Mouse (Mus musculus) neural tube, embryonic 13.5 days (tissue): ENCODE results near the gene Plekha5. TPM values are rescaled to one million over a fixed set of nuclear protein-coding genes. Genes with fewer than 3 reads are reported as not detected.
"Not testable (repeated sequence)": the region's sequence is repeated elsewhere in the genome, so short reads cannot be mapped to it uniquely, and the experiment has no call there.

Experiments used
- ATAC-seq: fragments of 200-750 bp; cut with Nextera tagmentation; 2 replicates; pipeline ENCODE4 v1.8.0; 2017; ENCODE audit warnings: low read depth, mild to moderate bottlenecking, moderate TSS enrichment, moderate library complexity
- H3K27ac ChIP-seq: fragments of 300-500 bp; sonication (generic); replicated peaks from 2 replicates; pipeline ENCODE4 v1.5.1; 2015; ENCODE audit warnings: moderate library complexity, mild to moderate bottlenecking, inconsistent platforms
- H3K27me3 ChIP-seq: fragments of 300-500 bp; sonication (generic); 2 replicates; pipeline ENCODE4 v1.6.1; 2015; ENCODE audit warnings: mild to moderate bottlenecking, inconsistent platforms
- H3K36me3 ChIP-seq: fragments of 300-500 bp; sonication (generic); 2 replicates; pipeline ENCODE4 v1.6.1; 2015; ENCODE audit warnings: mild to moderate bottlenecking, inconsistent platforms
- H3K4me1 ChIP-seq: fragments of 300-500 bp; sonication (generic); replicated peaks from 2 replicates; pipeline ENCODE4 v1.6.1; 2015; ENCODE audit warnings: inconsistent platforms
- H3K4me2 ChIP-seq: fragments of 300-500 bp; sonication (generic); 2 replicates; pipeline ENCODE4 v1.6.1; 2015; ENCODE audit warnings: inconsistent platforms, mild to moderate bottlenecking, moderate library complexity
- H3K4me3 ChIP-seq: fragments of 300-500 bp; sonication (generic); 2 replicates; pipeline ENCODE4 v1.5.1; 2015; ENCODE audit warnings: mild to moderate bottlenecking, inconsistent platforms
- H3K9ac ChIP-seq: fragments of 300-500 bp; sonication (generic); 2 replicates; pipeline ENCODE4 v1.6.1; 2015; ENCODE audit warnings: moderate library complexity, mild to moderate bottlenecking, inconsistent platforms
- H3K9me3 ChIP-seq: fragments of 300-500 bp; sonication (generic); 2 replicates; pipeline ENCODE4 v1.6.1; 2016; ENCODE audit warnings: inconsistent platforms
- WGBS: fragments of 180-500 bp; shearing (Covaris S2); methylation state at CpG from one replicate; pipeline ENCODE4 v1.1.7; 2015; 5-methylcytosine and 5-hydroxymethylcytosine counted together
- polyA plus RNA-seq: library from polyadenylated mRNA; unstranded; fragments of >200 nt; fragmentation: Nextera tagmentation; extraction: Ambion mirVana; gene quantifications from 2 replicates; pipeline ENCODE4 v1.2.1, GENCODE M21; 2015

Plekha5 gene
- polyA plus RNA-seq, 1 experiment from 2014 or later = 49.5 TPM

DNA sequence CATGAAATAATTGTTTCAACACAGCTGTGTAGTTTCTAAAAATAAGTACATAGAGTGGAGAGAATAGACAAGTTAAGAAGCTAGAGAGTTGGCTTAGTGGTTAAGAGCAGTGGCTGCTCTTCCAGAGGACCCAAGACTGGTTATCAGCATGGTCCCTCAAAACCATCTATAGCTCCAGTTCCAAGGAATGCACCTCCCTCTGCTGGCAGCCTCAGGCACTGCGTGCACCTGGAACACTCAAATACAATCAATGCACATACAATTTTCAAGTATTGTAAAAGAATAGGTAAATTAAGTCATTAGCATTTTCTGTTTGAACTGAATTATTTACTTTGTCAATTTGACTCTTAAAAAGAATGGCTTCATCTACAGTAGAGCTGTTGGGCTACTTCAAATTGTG, 93.3 kb downstream of the Plekha5 start:
- no peak overlapping the region for H3K27ac ChIP-seq
- WGBS = 76% methylated on average over 1 of the region's 1 CpGs
- H3K27me3 ChIP-seq = no peaks in the 10 kb centered on the region

DNA sequence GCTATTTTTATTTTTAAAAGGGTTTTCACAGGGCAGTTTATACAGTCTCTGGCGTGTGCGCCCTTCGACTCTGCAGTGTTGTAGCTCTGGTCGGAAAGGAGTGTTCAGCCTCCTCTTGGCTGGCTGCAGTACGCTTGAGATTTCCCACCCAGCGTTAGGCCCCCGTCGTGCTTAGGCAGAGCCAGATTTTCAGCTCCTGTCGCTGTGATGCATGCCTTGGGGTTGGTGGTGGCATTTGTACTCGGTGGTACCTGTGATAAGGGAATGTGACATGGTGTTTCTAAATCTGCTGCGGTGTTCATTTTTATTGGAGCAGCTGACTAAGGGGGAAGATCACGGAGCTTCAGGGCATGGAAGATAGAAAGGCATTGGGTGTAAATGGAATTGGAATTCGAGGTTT, 95.2 kb downstream of the Plekha5 start:
- Histone ChIP-seq H3K4me2 (no peak overlapping the region), H3K4me1 (peaks cover 47% of the 10 kb centered on the region), H3K27me3 (no peaks in the 10 kb centered on the region), H3K36me3 (no peaks in the 10 kb centered on the region), H3K27ac (peak overlapping the region; percentile 49), H3K9me3 (no peaks in the 10 kb centered on the region), H3K4me3 (no peak overlapping the region), H3K9ac (no peak overlapping the region)
- 68% methylated on average over 13 of the region's 13 CpGs for WGBS
- peak; percentile 7; the same call in 1 of the 2 replicates for ATAC-seq

More for the DNA sequence above, 93.3 kb downstream of the Plekha5 start:
- no peaks in the 10 kb centered on the region for H3K36me3 ChIP-seq
- H3K9ac ChIP-seq = no peak overlapping the region
- no peaks in the 10 kb centered on the region for H3K9me3 ChIP-seq
- ATAC-seq = no peak
- H3K4me2 ChIP-seq = no peak overlapping the region
- H3K4me3 ChIP-seq = no peak overlapping the region
- H3K4me1 ChIP-seq = peaks cover 55% of the 10 kb centered on the region

DNA sequence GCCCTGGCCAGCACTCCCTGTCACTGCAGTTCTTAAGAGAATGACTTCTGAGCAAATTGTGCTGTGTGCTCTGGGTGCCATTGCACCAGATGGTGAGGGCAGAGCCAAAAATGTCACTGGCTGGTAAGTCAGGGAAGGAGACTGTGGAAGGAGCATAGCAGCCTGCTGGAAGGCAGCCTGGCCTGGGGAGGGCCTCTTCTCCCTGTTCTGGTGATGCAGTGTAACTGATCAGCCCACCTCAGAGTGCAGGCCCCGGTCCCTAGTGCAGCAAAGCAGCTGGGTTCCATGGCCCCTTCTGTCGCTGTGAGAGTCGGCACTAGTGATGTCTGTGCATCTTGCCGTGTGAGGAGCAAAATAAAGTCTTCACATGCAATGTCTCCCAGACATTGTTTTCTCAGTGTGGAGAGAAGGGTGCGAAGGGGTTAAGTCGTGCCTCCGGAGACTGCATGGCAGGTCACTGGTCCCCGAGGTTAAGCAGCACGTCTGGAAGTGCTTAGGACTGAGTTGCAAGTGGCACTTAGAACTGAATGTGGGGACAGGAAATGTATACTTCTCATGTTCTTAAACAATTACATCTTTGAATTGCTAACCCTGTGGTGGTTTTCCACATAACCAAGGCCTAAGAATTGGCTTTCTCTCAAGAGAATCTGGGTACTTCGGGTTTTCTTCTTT, 95.8 kb downstream of the Plekha5 start:
- no peak overlapping the region for H3K4me3 ChIP-seq
- no peaks in the 10 kb centered on the region for H3K9me3 ChIP-seq
- ATAC-seq = peak; percentile 25; the same call in 1 of the 2 replicates
- 46% methylated on average over 10 of the region's 10 CpGs for WGBS
- no peaks in the 10 kb centered on the region for H3K36me3 ChIP-seq
- no peaks in the 10 kb centered on the region for H3K27me3 ChIP-seq
- peaks cover 46% of the 10 kb centered on the region for H3K4me1 ChIP-seq
- H3K9ac ChIP-seq = 0 out of 2 replicates have a peak overlapping the region, but pooled peaks have one; percentile 3
- no peak overlapping the region for H3K4me2 ChIP-seq
- peak overlapping the region; percentile 49 for H3K27ac ChIP-seq

DNA sequence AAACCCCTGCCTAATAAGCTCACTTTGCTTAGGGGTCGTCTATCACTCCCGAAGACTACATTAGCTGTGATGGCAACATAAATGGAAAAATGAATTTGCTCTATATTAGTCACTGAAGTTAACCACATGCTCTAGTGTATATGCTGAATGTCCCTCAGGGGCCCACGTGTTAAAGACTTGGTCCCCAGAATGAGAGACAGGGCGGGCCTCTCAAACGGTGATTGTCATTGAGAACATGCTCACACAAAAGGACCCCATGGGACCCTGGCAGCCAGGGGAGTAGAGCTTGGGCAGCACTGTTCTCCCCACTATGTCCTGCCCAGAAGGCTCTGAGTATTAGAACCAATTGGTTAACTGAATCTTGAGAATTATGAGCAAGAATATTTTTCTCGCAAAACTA, 97.1 kb downstream of the Plekha5 start:
- Histone ChIP-seq H3K27me3 (no peaks in the 10 kb centered on the region), H3K9me3 (no peaks in the 10 kb centered on the region), H3K4me2 (no peak overlapping the region), H3K4me3 (no peak overlapping the region), H3K27ac (no peak overlapping the region), H3K9ac (no peak overlapping the region), H3K36me3 (0 out of 2 replicates have a peak, but pooled peaks cover 5% of the 10 kb centered on the region), H3K4me1 (peaks cover 47% of the 10 kb centered on the region)
- 48% methylated on average over 6 of the region's 6 CpGs for WGBS
- ATAC-seq = no peak

DNA sequence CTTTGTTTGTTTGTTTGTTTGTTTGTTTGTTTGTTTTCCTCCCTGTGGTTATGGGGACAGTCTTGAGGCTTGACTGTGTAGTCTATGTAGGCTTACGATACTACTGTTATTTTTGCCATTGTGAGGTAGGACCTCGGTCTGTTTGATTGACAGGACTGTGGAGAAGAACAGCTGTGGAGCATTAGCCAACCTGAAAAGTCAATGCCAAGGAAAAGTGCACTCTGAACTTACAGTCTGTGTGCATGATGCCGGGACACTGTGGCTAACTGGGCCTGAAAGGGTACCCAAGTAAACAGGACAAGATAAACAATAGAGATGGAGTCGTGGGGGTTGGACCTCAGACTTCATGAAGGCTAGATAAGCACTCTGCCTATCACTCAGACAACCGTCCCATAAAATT, 98.0 kb downstream of the Plekha5 start:
- H3K4me1 ChIP-seq = peaks cover 44% of the 10 kb centered on the region
- no peaks in the 10 kb centered on the region for H3K27me3 ChIP-seq
- no peaks in the 10 kb centered on the region for H3K9me3 ChIP-seq
- H3K4me3 ChIP-seq = no peak overlapping the region
- ATAC-seq = no peak
- H3K27ac ChIP-seq = no peak overlapping the region
- peaks cover 11% of the 10 kb centered on the region; the same call in 1 of the 2 replicates for H3K36me3 ChIP-seq
- H3K9ac ChIP-seq = no peak overlapping the region
- 78% methylated on average over 5 of the region's 5 CpGs for WGBS
- H3K4me2 ChIP-seq = no peak overlapping the region

DNA sequence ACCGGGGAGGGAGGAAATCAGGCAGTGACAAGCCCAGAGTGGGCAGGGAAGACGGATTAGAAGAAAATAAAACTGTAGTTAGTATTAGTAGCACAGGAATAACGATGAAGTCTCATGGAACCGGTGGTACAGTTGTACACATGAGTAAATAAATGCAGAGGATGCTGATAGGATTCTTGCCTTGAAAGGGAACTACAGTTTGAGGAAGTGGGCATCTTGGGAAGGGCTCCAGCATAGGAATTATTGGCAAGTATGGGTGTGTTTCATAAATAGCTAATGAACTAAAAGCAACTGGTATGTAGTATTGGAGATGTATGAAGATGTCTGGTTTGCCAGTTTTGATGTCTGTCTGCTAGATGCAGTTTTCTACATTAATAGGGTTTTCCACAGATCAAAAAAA, 99.7 kb downstream of the Plekha5 start:
- H3K9ac ChIP-seq = no peak overlapping the region
- H3K27me3 ChIP-seq = no peaks in the 10 kb centered on the region
- no peak overlapping the region for H3K4me3 ChIP-seq
- no peak overlapping the region for H3K27ac ChIP-seq
- 86% methylated on average over 4 of the region's 4 CpGs for WGBS
- H3K4me1 ChIP-seq = peaks cover 41% of the 10 kb centered on the region
- ATAC-seq = no peak
- H3K36me3 ChIP-seq = peaks cover 23% of the 10 kb centered on the region
- H3K4me2 ChIP-seq = no peak overlapping the region
- H3K9me3 ChIP-seq = no peaks in the 10 kb centered on the region

DNA sequence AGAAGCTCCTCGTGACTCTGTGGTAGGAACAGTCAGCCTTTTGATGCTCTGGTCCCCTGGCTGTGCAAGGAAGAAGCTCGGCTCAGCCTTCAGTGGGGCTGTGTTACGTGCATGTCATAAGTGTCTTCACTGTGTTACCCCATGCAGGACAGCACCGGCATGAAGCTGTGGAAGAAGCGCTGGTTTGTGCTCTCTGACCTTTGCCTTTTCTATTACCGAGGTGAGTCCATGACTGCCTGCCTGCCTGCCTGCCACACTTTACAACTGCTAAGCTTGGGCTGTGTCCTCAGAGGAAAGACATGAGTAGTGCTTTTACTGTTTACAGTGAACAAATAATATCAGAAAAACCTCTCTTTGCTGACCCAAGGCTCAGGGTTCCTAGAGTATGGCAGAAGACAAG, 104.6 kb downstream of the Plekha5 start:
- Histone ChIP-seq H3K36me3 (peaks cover 47% of the 10 kb centered on the region), H3K9me3 (no peaks in the 10 kb centered on the region), H3K4me2 (no peak overlapping the region), H3K9ac (no peak overlapping the region), H3K27ac (no peak overlapping the region), H3K4me1 (0 out of 2 replicates have a peak, but pooled peaks cover 8% of the 10 kb centered on the region), H3K4me3 (no peak overlapping the region), H3K27me3 (no peaks in the 10 kb centered on the region)
- WGBS = 88% methylated on average over 6 of the region's 6 CpGs
- no peak for ATAC-seq

DNA sequence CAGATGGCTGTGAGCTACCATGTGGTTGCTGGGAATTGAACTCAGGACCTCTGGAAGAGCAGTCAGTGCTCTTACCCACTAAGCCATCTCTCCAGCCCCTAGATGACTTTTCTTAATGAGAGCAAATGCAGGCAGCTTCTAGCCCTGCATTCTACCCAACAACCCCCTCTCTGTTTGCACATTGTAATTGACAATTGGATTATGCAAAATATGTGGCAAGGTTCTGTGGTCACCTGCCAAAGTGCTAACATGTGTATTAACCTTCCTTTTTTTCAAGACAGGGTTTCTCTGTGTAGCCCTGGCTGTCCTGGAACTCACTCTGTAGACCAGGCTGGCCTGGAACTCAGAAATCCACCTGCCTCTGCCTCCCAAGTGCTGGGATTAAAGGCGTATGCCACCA, 109.0 kb downstream of the Plekha5 start:
- not testable (repeated sequence) for H3K4me3 ChIP-seq, H3K4me1 ChIP-seq, H3K9ac ChIP-seq, H3K27ac ChIP-seq, ATAC-seq, H3K4me2 ChIP-seq, H3K9me3 ChIP-seq, H3K27me3 ChIP-seq
- H3K36me3 ChIP-seq = peaks cover 66% of the 10 kb centered on the region
- WGBS = 100% methylated on average over 1 of the region's 1 CpGs

DNA sequence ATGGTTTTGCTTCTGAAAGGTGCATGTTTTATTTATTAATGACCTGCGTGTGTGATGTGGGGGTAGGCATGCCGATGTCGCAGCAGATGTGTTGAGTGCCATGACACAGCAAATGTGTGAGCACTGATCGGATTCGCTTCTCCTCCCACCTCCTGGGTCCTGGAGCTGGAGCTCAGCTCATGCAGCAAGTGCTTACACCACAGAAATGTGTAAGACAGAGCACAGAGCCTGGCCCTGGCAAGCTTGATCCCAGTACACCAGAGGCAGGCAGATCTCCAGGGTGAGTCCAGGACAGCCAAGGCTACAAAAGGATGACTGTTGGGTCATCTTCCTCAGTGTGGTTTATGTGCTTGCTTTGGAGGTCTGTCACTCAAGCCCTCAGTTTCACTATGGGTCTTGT, 109.8 kb downstream of the Plekha5 start:
- Histone ChIP-seq H3K27ac (no peak overlapping the region), H3K9ac (no peak overlapping the region), H3K4me3 (no peak overlapping the region), H3K27me3 (no peaks in the 10 kb centered on the region), H3K9me3 (no peaks in the 10 kb centered on the region), H3K4me1 (no peaks in the 10 kb centered on the region), H3K4me2 (no peak overlapping the region), H3K36me3 (peaks cover 67% of the 10 kb centered on the region)
- no peak for ATAC-seq
- 84% methylated on average over 5 of the region's 5 CpGs for WGBS

DNA sequence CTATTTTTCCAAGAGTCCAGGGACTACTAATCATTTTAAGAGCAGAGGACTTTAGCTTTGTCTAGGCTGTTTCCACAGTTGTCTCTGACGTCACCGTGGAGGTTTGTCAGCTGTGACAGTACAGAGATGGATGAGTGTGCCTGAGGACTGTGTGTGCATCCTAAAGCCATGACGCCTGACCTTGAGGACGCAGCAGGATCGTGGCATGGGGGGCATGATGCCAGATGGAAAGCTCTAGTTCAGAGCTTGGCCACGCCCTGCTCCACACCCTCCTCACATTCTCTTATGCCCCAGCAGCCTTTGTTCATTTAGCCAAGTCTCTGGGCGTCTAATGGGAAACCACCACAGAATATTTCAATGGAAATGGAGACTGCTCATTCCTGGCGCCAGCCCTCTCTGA, 111.7 kb downstream of the Plekha5 start:
- 71% methylated on average over 8 of the region's 8 CpGs for WGBS
- Histone ChIP-seq H3K27me3 (no peaks in the 10 kb centered on the region), H3K9ac (no peak overlapping the region), H3K4me3 (no peak overlapping the region), H3K36me3 (peaks cover 68% of the 10 kb centered on the region), H3K9me3 (no peaks in the 10 kb centered on the region), H3K27ac (no peak overlapping the region), H3K4me1 (no peaks in the 10 kb centered on the region), H3K4me2 (no peak overlapping the region)
- no peak for ATAC-seq

DNA sequence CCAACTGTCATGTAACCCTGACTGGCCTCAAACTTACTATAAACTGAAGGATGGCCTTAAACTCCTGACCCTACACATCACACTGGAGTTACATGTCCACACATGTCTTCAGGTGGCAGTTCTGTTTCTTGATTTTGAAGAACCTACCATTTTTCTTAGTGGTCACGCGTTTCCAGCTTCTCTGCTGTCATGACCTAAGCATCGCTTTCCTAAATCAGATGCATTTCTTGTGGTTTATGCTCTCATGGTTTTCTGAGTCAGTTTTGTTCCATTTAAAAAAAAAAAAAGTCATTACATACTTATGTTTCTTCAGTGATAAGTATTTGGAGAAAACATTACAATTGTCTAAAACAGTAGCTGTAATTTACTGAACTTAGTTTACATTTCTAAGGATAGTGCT, 118.1 kb downstream of the Plekha5 start:
- Histone ChIP-seq H3K4me3 (no peak overlapping the region), H3K36me3 (peaks cover 70% of the 10 kb centered on the region), H3K4me1 (peaks cover 9% of the 10 kb centered on the region), H3K9me3 (no peaks in the 10 kb centered on the region), H3K9ac (no peak overlapping the region), H3K4me2 (no peak overlapping the region), H3K27me3 (no peaks in the 10 kb centered on the region), H3K27ac (no peak overlapping the region)
- 97% methylated on average over 3 of the region's 3 CpGs for WGBS
- no peak for ATAC-seq

DNA sequence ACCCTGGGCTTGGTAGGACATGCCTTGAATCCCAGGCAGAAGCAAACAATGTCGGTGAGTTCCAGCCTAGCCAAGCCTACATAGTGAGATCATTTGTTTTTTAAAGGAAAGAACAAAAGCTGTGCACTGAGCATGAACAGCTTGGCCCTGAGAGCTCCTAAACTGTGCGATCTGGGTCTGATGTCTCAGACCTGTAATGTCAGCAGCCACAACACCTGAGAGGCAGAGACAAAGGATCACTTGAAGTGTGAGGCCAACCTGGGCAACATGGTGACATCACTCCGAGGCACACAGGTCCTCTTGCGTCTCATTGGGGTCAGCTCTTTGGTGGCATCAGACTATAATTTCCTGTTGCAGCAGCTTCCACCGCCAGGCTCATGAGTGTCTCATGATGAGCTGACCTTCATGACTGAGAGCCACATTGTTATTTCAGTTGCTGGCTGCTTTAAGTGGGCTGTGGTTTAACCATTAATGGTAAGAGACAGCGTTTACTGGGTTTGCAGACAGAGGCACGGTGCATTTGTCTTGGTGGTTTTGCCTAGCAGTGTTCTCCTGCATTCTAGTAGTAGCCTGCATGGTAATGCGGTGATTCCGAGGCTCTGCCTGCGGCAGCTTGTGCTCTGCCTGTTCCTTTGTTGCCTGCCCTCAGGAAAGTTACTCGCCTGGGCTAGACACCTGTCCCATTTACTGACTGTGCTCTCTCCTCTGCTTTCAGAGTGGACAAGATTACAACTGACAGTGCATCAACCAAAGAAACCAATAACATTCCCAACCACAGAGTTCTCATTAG, 119.3 kb downstream of the Plekha5 start:
- Histone ChIP-seq H3K9me3 (no peaks in the 10 kb centered on the region), H3K4me2 (no peak overlapping the region), H3K27ac (no peak overlapping the region), H3K27me3 (no peaks in the 10 kb centered on the region), H3K4me1 (peaks cover 22% of the 10 kb centered on the region), H3K4me3 (no peak overlapping the region), H3K36me3 (peaks cover 63% of the 10 kb centered on the region), H3K9ac (no peak overlapping the region)
- WGBS = 84% methylated on average over 11 of the region's 11 CpGs
- ATAC-seq = no peak
